Mouse (Mus musculus) intestine, embryonic 16.5 days (tissue): Measurements from ENCODE around the gene 4933428G20Rik. TPM values are rescaled to one million over a fixed set of nuclear protein-coding genes. Genes with fewer than 3 reads are reported as not detected.

ENCODE experiments used
- ATAC-seq: fragments of 200-750 bp; cut with Nextera tagmentation; 2 replicates; pipeline ENCODE4 v1.8.0; 2017; ENCODE audit warnings: moderate TSS enrichment, moderate library complexity
- H3K27ac ChIP-seq: fragments of 300-500 bp; sonication (generic); 2 replicates; pipeline ENCODE4 v1.5.1; 2014; ENCODE audit warnings: mild to moderate bottlenecking, low read length
- H3K27me3 ChIP-seq: fragments of 300-500 bp; sonication (generic); replicated peaks from 2 replicates; pipeline ENCODE4 v1.6.1; 2014; ENCODE audit warnings: low read length, control low read depth, mixed read lengths; ENCODE audit not compliant: control insufficient read depth, insufficient read depth
- H3K36me3 ChIP-seq: fragments of 300-500 bp; sonication (generic); 2 replicates; pipeline ENCODE4 v1.6.1; 2014; ENCODE audit warnings: low read length, control low read depth; ENCODE audit not compliant: control insufficient read depth, insufficient read depth
- H3K4me1 ChIP-seq: fragments of 300-500 bp; sonication (generic); 2 replicates; pipeline ENCODE4 v1.6.1; 2014; ENCODE audit warnings: low read length, control low read depth, mixed read lengths; ENCODE audit not compliant: control insufficient read depth, insufficient read depth
- H3K4me2 ChIP-seq: fragments of 300-500 bp; sonication (generic); 2 replicates; pipeline ENCODE4 v1.6.1; 2014; ENCODE audit warnings: low read depth, low read length, control low read depth
- H3K4me3 ChIP-seq: fragments of 300-500 bp; sonication (generic); 2 replicates; pipeline ENCODE4 v1.5.1; 2014; ENCODE audit warnings: mild to moderate bottlenecking, low read length
- H3K9ac ChIP-seq: fragments of 300-500 bp; sonication (generic); 2 replicates; pipeline ENCODE4 v1.6.1; 2014; ENCODE audit warnings: low read depth, low read length
- H3K9me3 ChIP-seq: fragments of 300-500 bp; sonication (generic); 2 replicates; pipeline ENCODE4 v1.6.1; 2016; ENCODE audit warnings: low read length, control low read depth; ENCODE audit not compliant: control insufficient read depth
- WGBS: fragments of 180-500 bp; shearing (Covaris S2); extraction: QIAGEN DNeasy Blood & Tissue Kit; methylation state at CpG from one replicate; pipeline ENCODE4 v1.1.7; 2014; 5-methylcytosine and 5-hydroxymethylcytosine counted together
- polyA plus RNA-seq: library from polyadenylated mRNA; unstranded; fragments of >200 nt; fragmentation: Nextera tagmentation; extraction: Ambion mirVana; gene quantifications from 2 replicates; pipeline ENCODE4 v1.2.1, GENCODE M21; 2015

4933428G20Rik gene
- polyA plus RNA-seq, 1 experiment from 2014 or later: 0.45 TPM

DNA sequence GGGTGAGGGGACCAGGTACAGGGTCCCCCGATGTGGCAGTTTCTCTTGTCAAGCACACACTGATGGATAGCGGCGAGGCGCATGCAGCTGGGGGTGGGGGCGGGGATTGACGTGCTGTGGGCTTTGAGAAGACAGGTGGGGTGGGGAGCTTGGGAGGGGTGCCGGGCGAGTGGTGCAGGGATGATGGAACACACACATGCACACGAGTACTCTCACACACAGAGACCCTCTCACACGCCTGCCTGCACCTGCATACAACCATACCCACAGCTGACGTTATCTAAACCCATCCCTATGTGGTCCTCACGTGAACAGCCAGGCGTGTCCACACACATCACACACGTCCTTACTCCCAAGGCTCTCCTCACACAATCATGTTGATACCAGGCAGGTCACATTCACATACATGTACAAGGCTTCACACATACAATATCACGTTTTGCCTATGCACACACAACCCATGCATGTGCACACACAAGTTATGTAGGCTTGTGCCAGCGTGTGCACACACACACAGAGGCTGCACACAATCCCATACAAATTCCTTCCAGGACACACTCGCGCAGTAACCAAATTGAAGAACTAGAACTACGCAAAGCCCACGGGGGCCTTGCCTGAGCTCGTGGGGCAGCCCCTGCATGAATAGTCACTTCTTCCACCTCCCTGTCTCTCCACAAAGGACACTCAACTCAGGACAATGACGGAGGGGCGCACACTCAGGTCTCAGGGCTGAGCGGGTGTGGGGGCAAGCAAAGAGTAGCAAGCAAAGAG, 9.8 kb upstream of the 4933428G20Rik start:
- 66% methylated on average over 24 of the region's 24 CpGs for WGBS
- Histone ChIP-seq H3K4me2 (no peak overlapping the region), H3K9me3 (no peaks in the 10 kb centered on the region), H3K36me3 (no peaks in the 10 kb centered on the region), H3K9ac (no peak overlapping the region), H3K4me1 (no peaks in the 10 kb centered on the region), H3K27me3 (0 out of 2 replicates have a peak, but pooled peaks cover 3% of the 10 kb centered on the region), H3K4me3 (no peak overlapping the region), H3K27ac (no peak overlapping the region)
- ATAC-seq: no peak

DNA sequence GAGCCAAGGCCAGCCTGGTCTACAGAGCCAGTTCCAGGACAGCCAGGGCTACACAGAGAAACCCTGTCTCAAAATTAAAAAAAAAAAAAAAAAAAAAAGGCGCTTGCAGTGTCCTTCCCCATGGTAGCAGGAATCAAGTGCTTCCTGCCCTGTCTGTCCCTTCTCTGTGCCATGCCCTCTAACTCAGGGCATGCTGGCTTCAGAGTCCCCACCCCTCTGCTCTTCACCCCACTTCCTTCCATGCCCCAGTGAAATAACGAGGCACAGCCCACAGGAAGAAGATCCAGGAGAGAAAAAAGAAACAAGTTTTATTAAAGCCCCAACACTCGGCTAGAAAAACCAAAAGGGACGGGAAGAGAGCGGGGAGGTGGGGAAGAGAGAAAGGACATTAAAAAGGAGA, 8.9 kb upstream of the 4933428G20Rik start:
- 47% methylated on average over 5 of the region's 5 CpGs for WGBS
- Histone ChIP-seq H3K9ac (no peak overlapping the region), H3K4me3 (no peak overlapping the region), H3K27ac (no peak overlapping the region), H3K9me3 (no peaks in the 10 kb centered on the region), H3K4me1 (no peaks in the 10 kb centered on the region), H3K4me2 (no peak overlapping the region), H3K27me3 (0 out of 2 replicates have a peak, but pooled peaks cover 3% of the 10 kb centered on the region), H3K36me3 (no peaks in the 10 kb centered on the region)
- ATAC-seq: no peak

DNA sequence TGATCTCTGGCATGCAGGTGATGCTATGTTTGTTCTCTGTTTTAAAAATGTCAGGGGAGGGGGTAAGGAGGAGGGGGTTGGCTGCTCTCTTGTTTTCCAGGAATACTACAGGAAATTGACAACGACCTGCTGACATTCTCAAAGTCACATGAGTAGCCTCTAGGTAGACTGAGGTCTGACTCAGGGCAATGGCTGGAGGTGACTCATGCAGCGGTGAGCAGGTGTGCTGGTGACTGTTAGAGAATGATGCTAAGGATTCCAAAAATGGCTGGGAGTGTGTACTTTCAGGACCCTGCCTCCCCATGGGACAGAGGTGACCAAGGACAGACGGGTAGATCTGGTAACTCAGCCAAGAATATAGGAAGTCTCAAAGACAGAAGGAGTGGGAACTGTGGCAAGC, 8.1 kb upstream of the 4933428G20Rik start:
- Histone ChIP-seq H3K36me3 (no peaks in the 10 kb centered on the region), H3K4me1 (no peaks in the 10 kb centered on the region), H3K9ac (no peak overlapping the region), H3K27me3 (0 out of 2 replicates have a peak, but pooled peaks cover 3% of the 10 kb centered on the region), H3K4me2 (no peak overlapping the region), H3K9me3 (no peaks in the 10 kb centered on the region), H3K4me3 (no peak overlapping the region), H3K27ac (no peak overlapping the region)
- 74% methylated on average over 3 of the region's 3 CpGs for WGBS
- no peak for ATAC-seq

DNA sequence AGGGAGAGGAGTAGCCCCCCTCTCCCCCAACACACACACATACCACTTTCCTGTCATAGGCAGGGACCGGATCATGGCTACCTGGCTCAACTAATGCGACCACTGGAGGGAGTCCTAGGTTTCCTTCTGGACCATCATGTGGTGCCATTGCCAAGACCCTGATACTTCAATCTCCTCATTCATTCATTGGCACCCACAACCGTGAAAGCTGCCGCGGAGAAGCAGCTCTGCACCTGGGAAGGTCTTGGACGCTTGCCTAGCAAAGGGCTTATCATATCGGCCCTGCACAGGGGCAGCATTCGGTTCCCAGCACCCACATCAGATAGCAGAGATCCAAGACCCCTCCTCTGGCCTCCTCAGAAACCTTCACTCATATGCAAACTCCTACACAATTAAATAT, 6.2 kb upstream of the 4933428G20Rik start:
- Histone ChIP-seq H3K9me3 (no peaks in the 10 kb centered on the region), H3K4me1 (peaks cover 4% of the 10 kb centered on the region; the same call in 1 of the 2 replicates), H3K27me3 (0 out of 2 replicates have a peak, but pooled peaks cover 3% of the 10 kb centered on the region), H3K4me2 (no peak overlapping the region), H3K27ac (no peak overlapping the region), H3K9ac (no peak overlapping the region), H3K36me3 (no peaks in the 10 kb centered on the region), H3K4me3 (no peak overlapping the region)
- 61% methylated on average over 8 of the region's 8 CpGs for WGBS
- no peak for ATAC-seq

DNA sequence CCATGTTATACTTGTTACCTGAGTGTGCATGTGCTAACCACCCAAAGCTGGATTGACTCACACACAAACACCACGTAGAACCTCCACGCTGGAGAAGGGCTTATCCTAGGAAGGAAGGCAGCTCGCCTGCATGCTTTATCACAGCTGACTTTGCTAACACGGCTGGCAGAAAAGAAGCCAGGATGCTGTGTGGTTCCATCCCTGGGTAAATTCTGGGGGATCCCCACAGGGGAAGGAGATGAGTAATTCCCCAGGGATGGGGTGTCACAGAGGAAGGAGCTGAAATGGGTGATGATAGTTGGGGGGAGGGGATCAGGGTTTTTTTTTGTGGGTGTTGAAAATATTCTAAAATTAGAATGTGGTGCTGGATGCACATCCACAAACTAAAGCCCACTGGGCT, 5.6 kb upstream of the 4933428G20Rik start:
- Histone ChIP-seq H3K27me3 (0 out of 2 replicates have a peak, but pooled peaks cover 7% of the 10 kb centered on the region), H3K4me3 (no peak overlapping the region)
- WGBS: 70% methylated on average over 4 of the region's 4 CpGs

DNA sequence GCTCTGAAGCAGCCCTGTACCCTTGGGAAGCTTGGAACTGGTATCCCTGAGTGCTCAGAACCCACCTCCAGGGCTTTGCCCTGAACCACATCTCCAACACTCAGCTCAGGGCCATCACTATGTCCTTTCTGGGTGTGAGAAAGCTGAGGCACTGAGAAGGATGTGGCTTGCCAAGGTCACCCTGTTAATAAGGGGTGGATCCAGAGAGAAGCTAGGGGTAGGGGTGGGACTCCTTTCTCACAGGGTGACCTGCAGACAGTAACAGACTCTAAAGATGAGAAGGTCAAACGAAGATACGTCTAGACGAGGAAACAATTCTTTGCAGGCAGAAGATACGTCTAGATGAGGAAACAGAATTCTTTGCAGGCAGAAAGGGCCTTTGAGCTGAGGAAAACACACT, 2.7 kb upstream of the 4933428G20Rik start:
- H3K4me3 ChIP-seq: no peak overlapping the region
- H3K4me1 ChIP-seq: peaks cover 4% of the 10 kb centered on the region
- peaks cover 22% of the 10 kb centered on the region for H3K27me3 ChIP-seq
- H3K9ac ChIP-seq: no peak overlapping the region
- ATAC-seq: no peak
- no peaks in the 10 kb centered on the region for H3K36me3 ChIP-seq
- no peak overlapping the region for H3K4me2 ChIP-seq
- 78% methylated on average over 4 of the region's 4 CpGs for WGBS
- H3K27ac ChIP-seq: no peak overlapping the region
- no peaks in the 10 kb centered on the region for H3K9me3 ChIP-seq

More for the DNA sequence above, 5.6 kb upstream of the 4933428G20Rik start:
- no peak overlapping the region for H3K4me2 ChIP-seq
- H3K9ac ChIP-seq: no peak overlapping the region
- H3K9me3 ChIP-seq: no peaks in the 10 kb centered on the region
- H3K36me3 ChIP-seq: no peaks in the 10 kb centered on the region
- no peak for ATAC-seq
- H3K4me1 ChIP-seq: peaks cover 4% of the 10 kb centered on the region
- H3K27ac ChIP-seq: no peak overlapping the region

DNA sequence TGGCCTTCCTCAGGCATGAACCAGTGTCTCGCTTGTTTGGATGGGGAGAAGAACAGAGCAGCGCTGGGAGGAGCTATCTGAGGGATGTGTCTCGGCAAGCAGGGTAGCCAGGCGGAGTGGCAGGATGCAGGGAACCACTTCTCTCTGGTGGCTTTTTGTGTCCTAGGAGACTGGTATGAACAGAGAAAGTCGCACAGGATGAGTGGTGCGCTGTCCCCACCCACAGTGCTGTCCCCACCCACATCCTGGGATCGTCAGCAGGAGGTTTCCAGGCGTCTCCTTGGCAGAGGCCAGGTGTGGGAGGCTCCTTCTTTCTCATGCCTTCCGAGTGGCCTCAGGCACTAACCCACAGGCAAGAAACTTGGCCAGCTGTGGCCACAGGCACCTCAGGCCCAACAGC, 2.2 kb upstream of the 4933428G20Rik start:
- H3K4me2 ChIP-seq: no peak overlapping the region
- no peaks in the 10 kb centered on the region for H3K9me3 ChIP-seq
- H3K4me1 ChIP-seq: peaks cover 4% of the 10 kb centered on the region
- ATAC-seq: no peak
- no peak overlapping the region for H3K4me3 ChIP-seq
- no peak overlapping the region for H3K27ac ChIP-seq
- no peaks in the 10 kb centered on the region for H3K36me3 ChIP-seq
- WGBS: 43% methylated on average over 9 of the region's 9 CpGs
- peaks cover 22% of the 10 kb centered on the region for H3K27me3 ChIP-seq
- no peak overlapping the region for H3K9ac ChIP-seq

DNA sequence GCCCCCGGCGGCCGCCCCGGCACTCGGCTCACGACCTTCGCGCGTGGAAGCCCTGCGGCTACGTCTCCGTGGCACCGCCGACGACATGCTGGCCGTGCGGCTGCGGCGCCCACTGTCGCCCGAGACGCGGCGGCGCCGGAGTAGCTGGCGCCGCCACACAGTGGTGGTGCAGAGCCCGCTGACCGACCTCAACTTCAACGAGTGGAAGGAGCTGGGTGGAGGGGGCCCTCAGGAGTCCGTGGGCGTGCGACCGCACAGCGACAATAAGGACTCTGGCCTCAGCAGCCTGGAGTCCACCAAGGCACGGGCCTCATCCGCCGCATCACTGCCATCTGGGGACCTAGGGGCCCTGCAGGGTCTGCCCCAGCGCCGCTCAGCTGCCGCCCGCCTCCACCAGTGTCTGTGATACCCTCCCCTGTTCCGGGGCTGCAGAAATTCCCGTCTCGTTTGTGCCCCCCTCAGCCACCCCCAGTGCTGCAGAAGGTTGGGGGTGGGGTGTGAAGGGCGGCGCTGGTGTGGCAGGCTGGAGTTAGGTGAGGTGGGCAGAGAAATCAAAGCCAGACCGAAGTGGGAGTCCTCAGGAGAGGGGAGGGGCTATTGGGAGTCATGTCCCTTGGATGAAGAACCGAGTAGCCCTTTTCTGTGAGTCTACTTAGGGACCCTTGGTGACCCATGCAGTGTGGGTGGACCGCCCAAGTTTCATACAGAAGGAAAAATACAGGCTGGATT, 744 bp upstream of the 4933428G20Rik start:
- Histone ChIP-seq H3K27me3 (peaks cover 22% of the 10 kb centered on the region), H3K36me3 (no peaks in the 10 kb centered on the region; the same call in 1 of the 2 replicates), H3K4me2 (peak overlapping the region; percentile 53), H3K4me1 (peaks cover 4% of the 10 kb centered on the region), H3K9me3 (no peaks in the 10 kb centered on the region), H3K27ac (no peak overlapping the region), H3K9ac (peak overlapping the region; percentile 46), H3K4me3 (peak overlapping the region; percentile 39)
- 0 out of 2 replicates have a peak, but pooled peaks have one; percentile 21 for ATAC-seq
- 28% methylated on average over 51 of the region's 51 CpGs for WGBS

DNA sequence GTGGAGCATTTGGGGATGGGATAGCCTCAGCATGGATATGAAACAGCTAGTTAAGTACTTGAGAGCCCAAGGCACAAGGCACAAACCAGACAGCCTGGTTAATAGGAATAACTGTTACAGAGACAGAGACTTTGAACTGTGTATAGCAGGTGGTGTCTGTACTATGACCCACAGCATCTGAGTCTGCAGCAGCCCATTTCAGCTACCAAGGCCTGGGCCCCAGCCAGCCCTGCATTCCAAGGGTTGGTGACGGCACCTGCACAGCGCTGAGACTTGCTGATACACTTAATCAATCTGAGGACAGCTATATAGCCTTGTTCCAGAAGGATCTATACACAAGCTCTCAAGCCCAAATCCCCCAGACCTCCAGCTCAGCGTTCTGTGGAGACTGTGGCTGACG, 2.6 kb downstream of the 4933428G20Rik start:
- H3K9ac ChIP-seq: no peak overlapping the region
- H3K4me1 ChIP-seq: peaks cover 4% of the 10 kb centered on the region
- peaks cover 3% of the 10 kb centered on the region for H3K36me3 ChIP-seq
- ATAC-seq: peak; percentile 92
- no peak overlapping the region for H3K4me2 ChIP-seq
- WGBS: 64% methylated on average over 4 of the region's 4 CpGs
- H3K27me3 ChIP-seq: peaks cover 22% of the 10 kb centered on the region
- H3K4me3 ChIP-seq: no peak overlapping the region
- H3K27ac ChIP-seq: no peak overlapping the region
- H3K9me3 ChIP-seq: no peaks in the 10 kb centered on the region
